Mouse (Mus musculus) liver, embryonic 15.5 days (tissue): Measurements from ENCODE around the gene Vmn1r232. TPM values are rescaled to one million over a fixed set of nuclear protein-coding genes. Genes with fewer than 3 reads are reported as not detected.

Experiments used
- polyA plus RNA-seq: library from polyadenylated mRNA; unstranded; fragments of >200 nt; fragmentation: Nextera tagmentation; extraction: Ambion mirVana; gene quantifications from 2 replicates; pipeline ENCODE4 v1.2.1, GENCODE M21; 2015

Vmn1r232 gene
- polyA plus RNA-seq, 1 experiment from 2014 or later: not detected

Other genes starting within 250 kb of the Vmn1r232 start
- gene Vmn1r226, start 236.9 kb downstream of the Vmn1r232 start, polyA plus RNA-seq: not detected in 2 replicates
- not detected in 2 replicates for gene Vmn1r227, start 189.9 kb downstream of the Vmn1r232 start, polyA plus RNA-seq
- not detected in 2 replicates for gene Vmn1r228, start 133.6 kb downstream of the Vmn1r232 start, polyA plus RNA-seq
- gene Vmn1r229, start 108.2 kb downstream of the Vmn1r232 start, polyA plus RNA-seq: not detected in 2 replicates
- gene Vmn1r230, start 79.3 kb downstream of the Vmn1r232 start, polyA plus RNA-seq: not detected in 2 replicates
- not detected in 2 replicates for gene Vmn1r231, start 14.6 kb downstream of the Vmn1r232 start, polyA plus RNA-seq
- gene Ppp2r1a, start 25.6 kb upstream of the Vmn1r232 start, polyA plus RNA-seq: 92.5 and 97.3 TPM in 2 replicates
- not detected in 2 replicates for gene Vmn1r233, start 76.8 kb upstream of the Vmn1r232 start, polyA plus RNA-seq
- gene Zfp160, start 89.2 kb upstream of the Vmn1r232 start, polyA plus RNA-seq: 3.6 and 4.5 TPM in 2 replicates